Mouse (Mus musculus): ENCODE measurements around the gene Olfr898.

Gene Olfr898

DNA sequence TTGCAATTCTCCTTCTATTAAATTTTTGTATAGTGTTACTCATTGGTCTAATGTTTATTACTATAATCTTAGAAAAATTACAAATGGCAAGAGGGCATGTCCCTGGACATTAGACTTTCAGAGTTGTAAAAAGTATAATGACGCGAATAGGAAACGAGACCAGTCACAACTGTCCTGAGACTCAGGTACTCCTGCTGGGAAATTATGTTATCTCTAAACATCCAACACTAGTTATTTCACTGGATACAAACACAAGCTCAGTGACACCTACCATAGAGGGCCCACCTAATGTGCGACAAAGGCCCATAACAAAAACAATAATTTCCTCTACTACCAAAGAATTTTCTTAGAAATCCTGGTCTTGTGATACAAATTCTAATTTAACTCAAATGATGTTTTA is at the start of gene Olfr898:
Gene Olfr898, plus strand, starts transcription at position 301 of the 400 bp plus-strand sequence.
- DNase-seq (ENCODE audit: low spot score in 2 of 2): no peak

DNA sequence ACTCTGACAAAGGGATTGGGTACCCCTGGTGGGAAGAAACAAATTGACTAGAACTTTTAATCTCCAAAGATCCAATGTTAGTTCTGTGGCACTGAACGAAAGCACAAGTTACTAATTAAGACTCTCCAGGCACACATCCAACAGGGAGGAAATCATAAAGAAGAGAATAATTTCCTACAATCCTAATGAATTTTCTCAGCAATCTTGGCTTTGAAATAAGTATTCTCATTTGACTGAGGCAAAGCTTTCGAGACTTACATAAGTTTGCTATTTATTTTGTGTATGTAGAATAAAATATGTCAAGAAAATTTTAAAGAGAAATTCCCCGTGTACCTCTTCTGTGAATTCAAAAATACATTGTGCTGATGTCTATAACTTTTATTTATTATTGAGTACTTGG is 19.5 kb upstream of the Olfr898 start, which contains the start of gene Olfr25:
Gene Olfr25, plus strand, starts transcription at position 301 of the 400 bp plus-strand sequence.
- DNase-seq (ENCODE audit: low spot score in 2 of 2): no peak

DNA sequence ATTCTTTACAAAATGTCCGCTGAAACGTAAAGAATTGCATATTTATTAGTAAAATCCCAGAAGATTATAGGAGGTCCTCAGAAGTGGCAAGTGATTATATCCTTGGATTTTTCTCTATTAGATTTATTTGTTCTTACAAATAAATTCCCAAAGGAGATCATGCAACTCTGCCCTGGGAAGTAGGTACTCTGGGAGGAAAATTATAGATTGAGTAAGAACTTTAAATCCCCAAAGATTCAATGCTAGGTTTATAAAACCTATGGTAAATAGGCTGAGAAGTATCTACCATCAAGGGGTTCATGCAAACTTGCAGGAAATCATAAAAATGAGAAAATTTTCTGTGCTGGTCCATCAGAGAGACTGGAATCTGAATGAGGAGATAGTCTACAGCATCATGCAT is 18.4 kb downstream of the Olfr898 start, which contains the start of gene Olfr250:
Gene Olfr250, plus strand, starts transcription at position 301 of the 400 bp plus-strand sequence.
- DNase-seq (ENCODE audit: low spot score in 2 of 2): no peak

DNA sequence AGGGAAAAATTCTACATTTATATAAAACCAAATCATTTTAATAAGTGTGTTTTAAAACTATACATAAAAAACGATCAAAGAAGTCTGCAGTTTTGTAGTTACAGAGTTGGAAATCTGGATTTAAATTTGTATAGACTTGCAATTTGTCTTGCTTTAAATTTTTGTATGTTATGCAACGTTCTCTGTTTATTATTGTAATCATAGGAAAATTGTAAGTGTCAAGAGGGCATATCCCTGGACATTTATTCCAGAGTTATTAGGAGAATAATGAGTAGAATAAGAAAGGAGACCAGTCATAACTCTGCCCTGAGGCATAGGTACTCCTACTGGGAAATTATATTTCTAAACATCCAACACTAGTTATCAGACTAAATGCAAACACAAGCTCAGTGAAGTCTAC is 28.6 kb downstream of the Olfr898 start, which contains the start of gene Olfr251:
Gene Olfr251, plus strand, starts transcription at position 301 of the 400 bp plus-strand sequence.
- no peak for DNase-seq (ENCODE audit: low spot score in 2 of 2)

DNA sequence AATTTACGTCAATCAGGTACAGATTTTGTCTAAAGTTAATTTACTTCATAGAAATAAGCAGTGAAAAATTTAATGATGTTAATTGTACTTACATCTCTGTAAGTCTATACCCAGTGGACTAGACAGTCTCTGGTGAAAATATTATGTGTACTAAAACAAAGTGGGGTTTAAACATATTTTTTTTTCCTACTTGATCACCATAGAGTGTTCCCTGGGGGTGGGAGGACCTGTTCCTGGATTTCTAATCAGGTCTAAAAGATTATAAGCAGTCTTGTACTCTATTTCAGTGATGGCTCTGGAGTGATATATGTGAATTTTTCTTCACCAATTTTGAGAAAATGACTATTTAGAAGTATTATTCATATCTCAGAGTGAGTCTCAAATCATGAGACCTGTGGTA is 53.2 kb downstream of the Olfr898 start, which contains the start of gene Olfr147:
Gene Olfr147, plus strand, starts transcription at position 301 of the 400 bp plus-strand sequence.
- DNase-seq (ENCODE audit: low spot score in 2 of 2): no peak
